Mouse (Mus musculus): ENCODE results near the gene Rnf40. TPM values are rescaled to one million over a fixed set of nuclear protein-coding genes. Genes with fewer than 3 reads are reported as not detected.

Gene Rnf40
- polyA plus RNA-seq, 2 experiments: 13.7 to 14.0 TPM

GRCm38 (mm10) chr7:127651624-127652023 is 63.1 kb downstream of the Rnf40 start:
- 68% methylated on average over 2 of the region's 3 CpGs for WGBS (ENCODE audit: insufficient replicate concordance)
- no peak for ATAC-seq (ENCODE audit: insufficient read depth)

GRCm38 (mm10) chr7:127652050-127652449 is 63.5 kb downstream of the Rnf40 start:
- H3K9me3 ChIP-seq (ENCODE audit: control insufficient read depth, low read length): no peaks in the 10 kb centered on the region
- DNase-seq (ENCODE audit: low read depth in 3 of 3, low spot score in 3 of 3) (no peak), ATAC-seq (ENCODE audit: insufficient read depth) (no peak)
- no peak overlapping the region for H3K4me3 ChIP-seq (ENCODE audit: insufficient read depth in 1 of 2, low read depth in 2 of 2, low read length in 2 of 2)
- H3K4me2 ChIP-seq (ENCODE audit: low read depth): no peak overlapping the region
- no peaks in the 10 kb centered on the region for H3K36me3 ChIP-seq (replicated peaks; ENCODE audit: control insufficient read depth, insufficient read depth, low read depth)
- WGBS (ENCODE audit: insufficient replicate concordance): 24% methylated on average over 18 of the region's 18 CpGs
- no peaks in the 10 kb centered on the region for H3K27me3 ChIP-seq (ENCODE audit: control insufficient read depth, insufficient read depth, low read length)
- H3K4me1 ChIP-seq (replicated peaks; ENCODE audit: control insufficient read depth in 2 of 2, insufficient read depth in 2 of 2, low read length in 1 of 2): no peaks in the 10 kb centered on the region
- H3K9ac ChIP-seq (replicated peaks): no peak overlapping the region
- TF ChIP-seq CTCF (IDR thresholded peaks at IDR 0.05; ENCODE audit: low read depth): no peak
- TF ChIP-seq EP300 (IDR thresholded peaks at IDR 0.05; ENCODE audit: low read depth): no peak
- H3K27ac ChIP-seq: no peak overlapping the region

More at GRCm38 (mm10) chr7:127651624-127652023, 63.1 kb downstream of the Rnf40 start:
- no peak overlapping the region for H3K27ac ChIP-seq
- H3K4me1 ChIP-seq (replicated peaks; ENCODE audit: control insufficient read depth in 2 of 2, insufficient read depth in 2 of 2, low read length in 1 of 2): no peaks in the 10 kb centered on the region
- H3K9ac ChIP-seq (replicated peaks): no peak overlapping the region
- TF ChIP-seq CTCF (IDR thresholded peaks at IDR 0.05; ENCODE audit: low read depth) (no peak), EP300 (IDR thresholded peaks at IDR 0.05; ENCODE audit: low read depth) (no peak)
- no peaks in the 10 kb centered on the region for H3K27me3 ChIP-seq (ENCODE audit: control insufficient read depth, insufficient read depth, low read length)
- DNase-seq (ENCODE audit: low read depth in 3 of 3, low spot score in 3 of 3): no peak
- H3K9me3 ChIP-seq (ENCODE audit: control insufficient read depth, low read length): no peaks in the 10 kb centered on the region
- no peak overlapping the region for H3K4me3 ChIP-seq (ENCODE audit: insufficient read depth in 1 of 2, low read depth in 2 of 2, low read length in 2 of 2)
- H3K36me3 ChIP-seq (replicated peaks; ENCODE audit: control insufficient read depth, insufficient read depth, low read depth): no peaks in the 10 kb centered on the region
- no peak overlapping the region for H3K4me2 ChIP-seq (ENCODE audit: low read depth)

GRCm38 (mm10) chr7:127654318-127654717 is 65.8 kb downstream of the Rnf40 start:
- H3K4me2 ChIP-seq (ENCODE audit: low read depth): no peak overlapping the region
- no peak overlapping the region for H3K4me3 ChIP-seq (ENCODE audit: insufficient read depth in 1 of 2, low read depth in 2 of 2, low read length in 2 of 2)
- TF ChIP-seq EP300 (IDR thresholded peaks at IDR 0.05; ENCODE audit: low read depth): no peak
- no peak for TF ChIP-seq CTCF (IDR thresholded peaks at IDR 0.05; ENCODE audit: low read depth)
- H3K36me3 ChIP-seq (replicated peaks; ENCODE audit: control insufficient read depth, insufficient read depth, low read depth): no peaks in the 10 kb centered on the region
- H3K4me1 ChIP-seq (replicated peaks; ENCODE audit: control insufficient read depth in 2 of 2, insufficient read depth in 2 of 2, low read length in 1 of 2): no peaks in the 10 kb centered on the region
- no peaks in the 10 kb centered on the region for H3K9me3 ChIP-seq (ENCODE audit: control insufficient read depth, low read length)
- DNase-seq (ENCODE audit: low read depth in 3 of 3, low spot score in 3 of 3): no peak
- H3K27ac ChIP-seq: no peak overlapping the region
- WGBS (ENCODE audit: insufficient replicate concordance): 66% methylated on average over 10 of the region's 10 CpGs
- no peak overlapping the region for H3K9ac ChIP-seq (replicated peaks)
- no peaks in the 10 kb centered on the region for H3K27me3 ChIP-seq (ENCODE audit: control insufficient read depth, insufficient read depth, low read length)
- ATAC-seq (ENCODE audit: insufficient read depth): no peak

Other genes with a start within 250 kb of the Rnf40 start
- 4.4 and 5.0 TPM in 2 replicates for gene Zfp768, start 243.2 kb upstream of the Rnf40 start, polyA plus RNA-seq (2012; rRNA removed)
- 0.52 and 0.75 TPM in 2 replicates for gene Zfp768, start 243.2 kb upstream of the Rnf40 start, polyA plus RNA-seq (2014; fragmentation: Nextera tagmentation; extraction: Ambion mirVana)
- gene Zfp747, start 212.7 kb upstream of the Rnf40 start, polyA plus RNA-seq (2012; rRNA removed): 1.2 and 1.9 TPM in 2 replicates
- gene Zfp747, start 212.7 kb upstream of the Rnf40 start, polyA plus RNA-seq (2014; fragmentation: Nextera tagmentation; extraction: Ambion mirVana): 1.2 and 1.8 TPM in 2 replicates
- gene 9130019O22Rik, start 201.6 kb upstream of the Rnf40 start, polyA plus RNA-seq (2012; rRNA removed): 0.69 and 0.71 TPM in 2 replicates
- gene 9130019O22Rik, start 201.6 kb upstream of the Rnf40 start, polyA plus RNA-seq (2014; fragmentation: Nextera tagmentation; extraction: Ambion mirVana): 1.0 and 1.2 TPM in 2 replicates
- gene E430018J23Rik, start 195.1 kb upstream of the Rnf40 start, polyA plus RNA-seq (2012; rRNA removed): 1.2 and 1.3 TPM in 2 replicates
- 1.0 and 1.3 TPM in 2 replicates for gene E430018J23Rik, start 195.1 kb upstream of the Rnf40 start, polyA plus RNA-seq (2014; fragmentation: Nextera tagmentation; extraction: Ambion mirVana)
- 0.94 and 1.3 TPM in 2 replicates for gene Zfp764, start 181.9 kb upstream of the Rnf40 start, polyA plus RNA-seq (2012; rRNA removed)
- gene Zfp764, start 181.9 kb upstream of the Rnf40 start, polyA plus RNA-seq (2014; fragmentation: Nextera tagmentation; extraction: Ambion mirVana): 1.1 and 1.5 TPM in 2 replicates
- gene Zfp688, start 166.7 kb upstream of the Rnf40 start, polyA plus RNA-seq (2012; rRNA removed): 5.6 and 6.5 TPM in 2 replicates
- 8.8 and 8.9 TPM in 2 replicates for gene Zfp688, start 166.7 kb upstream of the Rnf40 start, polyA plus RNA-seq (2014; fragmentation: Nextera tagmentation; extraction: Ambion mirVana)
- gene Zfp689, start 139.6 kb upstream of the Rnf40 start, polyA plus RNA-seq (2012; rRNA removed): 1.8 and 2.1 TPM in 2 replicates
- gene Zfp689, start 139.6 kb upstream of the Rnf40 start, polyA plus RNA-seq (2014; fragmentation: Nextera tagmentation; extraction: Ambion mirVana): 1.3 and 1.4 TPM in 2 replicates
- 21.2 and 22.9 TPM in 2 replicates for gene Prr14, start 129.2 kb upstream of the Rnf40 start, polyA plus RNA-seq (2012; rRNA removed)
- 20.3 and 23.2 TPM in 2 replicates for gene Prr14, start 129.2 kb upstream of the Rnf40 start, polyA plus RNA-seq (2014; fragmentation: Nextera tagmentation; extraction: Ambion mirVana)
- gene Fbrs, start 109.6 kb upstream of the Rnf40 start, polyA plus RNA-seq (2012; rRNA removed): 7.3 and 9.8 TPM in 2 replicates
- gene Fbrs, start 109.6 kb upstream of the Rnf40 start, polyA plus RNA-seq (2014; fragmentation: Nextera tagmentation; extraction: Ambion mirVana): 4.2 and 4.7 TPM in 2 replicates
- gene Srcap, start 76.8 kb upstream of the Rnf40 start, polyA plus RNA-seq (2012; rRNA removed): 3.7 TPM in 2 replicates
- 10.3 and 14.7 TPM in 2 replicates for gene Srcap, start 76.8 kb upstream of the Rnf40 start, polyA plus RNA-seq (2014; fragmentation: Nextera tagmentation; extraction: Ambion mirVana)
- gene Gm42715, start 69.2 kb upstream of the Rnf40 start, polyA plus RNA-seq (2012; rRNA removed): 5.2 and 6.0 TPM in 2 replicates
- 4.7 and 5.2 TPM in 2 replicates for gene Gm42715, start 69.2 kb upstream of the Rnf40 start, polyA plus RNA-seq (2014; fragmentation: Nextera tagmentation; extraction: Ambion mirVana)
- 0.77 and 1.0 TPM in 2 replicates for gene Tmem265, start 27.4 kb upstream of the Rnf40 start, polyA plus RNA-seq (2012; rRNA removed)
- 1.4 and 1.7 TPM in 2 replicates for gene Tmem265, start 27.4 kb upstream of the Rnf40 start, polyA plus RNA-seq (2014; fragmentation: Nextera tagmentation; extraction: Ambion mirVana)
- 24.9 and 27.3 TPM in 2 replicates for gene Phkg2, start 15.4 kb upstream of the Rnf40 start, polyA plus RNA-seq (2012; rRNA removed)
- gene Phkg2, start 15.4 kb upstream of the Rnf40 start, polyA plus RNA-seq (2014; fragmentation: Nextera tagmentation; extraction: Ambion mirVana): 18.5 and 21.7 TPM in 2 replicates
- gene Ccdc189, start 172 bp upstream of the Rnf40 start, polyA plus RNA-seq (2012; rRNA removed): 4.4 and 5.4 TPM in 2 replicates
- gene Ccdc189, start 172 bp upstream of the Rnf40 start, polyA plus RNA-seq (2014; fragmentation: Nextera tagmentation; extraction: Ambion mirVana): 6.8 and 7.5 TPM in 2 replicates
- 1.6 and 1.9 TPM in 2 replicates for gene Zfp629, start 27.0 kb downstream of the Rnf40 start, polyA plus RNA-seq (2012; rRNA removed)
- 1.4 and 2.2 TPM in 2 replicates for gene Zfp629, start 27.0 kb downstream of the Rnf40 start, polyA plus RNA-seq (2014; fragmentation: Nextera tagmentation; extraction: Ambion mirVana)
- 11.6 and 12.5 TPM in 2 replicates for gene Bcl7c, start 120.2 kb downstream of the Rnf40 start, polyA plus RNA-seq (2012; rRNA removed)
- 21.7 and 27.9 TPM in 2 replicates for gene Bcl7c, start 120.2 kb downstream of the Rnf40 start, polyA plus RNA-seq (2014; fragmentation: Nextera tagmentation; extraction: Ambion mirVana)
- gene Ctf1, start 124.0 kb downstream of the Rnf40 start, polyA plus RNA-seq (2012; rRNA removed): 2.6 and 4.3 TPM in 2 replicates
- gene Ctf1, start 124.0 kb downstream of the Rnf40 start, polyA plus RNA-seq (2014; fragmentation: Nextera tagmentation; extraction: Ambion mirVana): 1.7 and 2.5 TPM in 2 replicates
- gene Ctf2, start 143.4 kb downstream of the Rnf40 start, polyA plus RNA-seq (2012; rRNA removed): not detected in 2 replicates
- 0.05 and 0.15 TPM in 2 replicates for gene Ctf2, start 143.4 kb downstream of the Rnf40 start, polyA plus RNA-seq (2014; fragmentation: Nextera tagmentation; extraction: Ambion mirVana)
- gene Fbxl19, start 155.8 kb downstream of the Rnf40 start, polyA plus RNA-seq (2012; rRNA removed): 10.8 and 11.3 TPM in 2 replicates
- gene Fbxl19, start 155.8 kb downstream of the Rnf40 start, polyA plus RNA-seq (2014; fragmentation: Nextera tagmentation; extraction: Ambion mirVana): 0.85 and 1.1 TPM in 2 replicates
- 6.9 and 7.2 TPM in 2 replicates for gene Orai3, start 181.0 kb downstream of the Rnf40 start, polyA plus RNA-seq (2012; rRNA removed)
- gene Orai3, start 181.0 kb downstream of the Rnf40 start, polyA plus RNA-seq (2014; fragmentation: Nextera tagmentation; extraction: Ambion mirVana): 3.9 and 4.9 TPM in 2 replicates
- 5.7 TPM in 2 replicates for gene Setd1a, start 187.9 kb downstream of the Rnf40 start, polyA plus RNA-seq (2012; rRNA removed)
- gene Setd1a, start 187.9 kb downstream of the Rnf40 start, polyA plus RNA-seq (2014; fragmentation: Nextera tagmentation; extraction: Ambion mirVana): 10.5 and 12.3 TPM in 2 replicates
- 1.2 TPM in 1 of 2 replicates, not detected in the other for gene Gm49388, start 196.8 kb downstream of the Rnf40 start, polyA plus RNA-seq (2012; rRNA removed)
- gene Gm49388, start 196.8 kb downstream of the Rnf40 start, polyA plus RNA-seq (2014; fragmentation: Nextera tagmentation; extraction: Ambion mirVana): not detected in 2 replicates
- gene Hsd3b7, start 211.8 kb downstream of the Rnf40 start, polyA plus RNA-seq (2012; rRNA removed): 44.8 and 45.5 TPM in 2 replicates
- gene Hsd3b7, start 211.8 kb downstream of the Rnf40 start, polyA plus RNA-seq (2014; fragmentation: Nextera tagmentation; extraction: Ambion mirVana): 44.8 and 45.5 TPM in 2 replicates
- gene Stx4a, start 235.5 kb downstream of the Rnf40 start, polyA plus RNA-seq (2012; rRNA removed): 20.4 and 34.9 TPM in 2 replicates
- gene Stx4a, start 235.5 kb downstream of the Rnf40 start, polyA plus RNA-seq (2014; fragmentation: Nextera tagmentation; extraction: Ambion mirVana): 7.2 and 8.1 TPM in 2 replicates
- 0.95 and 1.1 TPM in 2 replicates for gene Stx1b, start 235.8 kb downstream of the Rnf40 start, polyA plus RNA-seq (2012; rRNA removed)
- 0.05 and 0.21 TPM in 2 replicates for gene Stx1b, start 235.8 kb downstream of the Rnf40 start, polyA plus RNA-seq (2014; fragmentation: Nextera tagmentation; extraction: Ambion mirVana)

All from liver, embryonic 14.5 days (tissue).